Mouse (Mus musculus) heart, postnatal 0 days (tissue): ENCODE measurements at regions not wholly inside any gene's neighbourhood (a gene's known extent, or its start where the extent isn't known, plus 50 kb on each side); places are given as distances from the start of the nearest gene placed in this dataset.

Experiments
- ATAC-seq: fragments of 200-750 bp; cut with Nextera tagmentation; 2 replicates; pipeline ENCODE4 v1.8.0; 2017; ENCODE audit warnings: low read depth, moderate number of reproducible peaks, moderate library complexity; ENCODE audit not compliant: insufficient read depth
- DNase-seq: peaks from one replicate; pipeline ENCODE4 v3.0.0-alpha.2; 2016; ENCODE audit warnings: low spot score
- H3K27ac ChIP-seq: fragments of 300-500 bp; sonication (generic); 2 replicates; pipeline ENCODE4 v1.5.1; 2014; ENCODE audit warnings: low read depth, mild to moderate bottlenecking
- H3K27me3 ChIP-seq: fragments of 300-500 bp; sonication (generic); 2 replicates; pipeline ENCODE4 v1.6.1; 2014; ENCODE audit warnings: low read length, mixed read lengths; ENCODE audit not compliant: control insufficient read depth, insufficient read depth
- H3K36me3 ChIP-seq: fragments of 300-500 bp; sonication (generic); replicated peaks from 2 replicates; pipeline ENCODE4 v1.6.1; 2014; ENCODE audit warnings: low read length, mixed read lengths; ENCODE audit not compliant: control insufficient read depth, insufficient read depth
- H3K4me1 ChIP-seq: fragments of 300-500 bp; sonication (generic); 2 replicates; pipeline ENCODE4 v1.6.1; 2014; ENCODE audit warnings: antibody characterized with exemption; ENCODE audit not compliant: control insufficient read depth, insufficient read depth
- H3K4me2 ChIP-seq: fragments of 300-500 bp; sonication (generic); 2 replicates; pipeline ENCODE4 v1.6.1; 2014; ENCODE audit warnings: low read depth, mild to moderate bottlenecking, low read length, moderate library complexity
- H3K4me3 ChIP-seq: fragments of 300-500 bp; sonication (generic); 2 replicates; pipeline ENCODE4 v1.5.1; 2014; ENCODE audit warnings: low read depth, low read length
- H3K9ac ChIP-seq: fragments of 300-500 bp; sonication (generic); replicated peaks from 2 replicates; pipeline ENCODE4 v1.6.1; 2014; ENCODE audit warnings: low read depth, low read length, mixed read lengths
- H3K9me3 ChIP-seq: fragments of 300-500 bp; sonication (generic); replicated peaks from 2 replicates; pipeline ENCODE4 v1.6.1; 2016; ENCODE audit warnings: low read length; ENCODE audit not compliant: control insufficient read depth
- CTCF ChIP-seq: IDR thresholded peaks from 2 replicates; pipeline ENCODE4 v1.5.1; 2016; ENCODE audit warnings: antibody characterized with exemption, control low read depth, low read depth
- EP300 ChIP-seq: IDR thresholded peaks from 2 replicates; pipeline ENCODE4 v1.6.1; 2016; ENCODE audit warnings: antibody characterized with exemption, low read depth
- WGBS: fragments of 180-500 bp; shearing (Covaris S2); extraction: QIAGEN DNeasy Blood & Tissue Kit; methylation state at CpG from one replicate; pipeline ENCODE4 v1.1.7; 2014; 5-methylcytosine and 5-hydroxymethylcytosine counted together

GRCm38 (mm10) chr8:26304566-26304965 is 185.2 kb downstream of the Gm45692 start:
- Histone ChIP-seq H3K9me3 (no peaks in the 10 kb centered on the region), H3K4me1 (no peaks in the 10 kb centered on the region), H3K27ac (no peak overlapping the region), H3K4me3 (no peak overlapping the region), H3K36me3 (no peaks in the 10 kb centered on the region), H3K4me2 (no peak overlapping the region), H3K9ac (no peak overlapping the region), H3K27me3 (0 out of 2 replicates have a peak, but pooled peaks cover 5% of the 10 kb centered on the region)
- no peak for TF ChIP-seq CTCF
- no peak for TF ChIP-seq EP300
- ATAC-seq: no peak
- no peak for DNase-seq
- WGBS: 69% methylated on average over 6 of the region's 6 CpGs

- no peaks in the 10 kb centered on the region for H3K9me3 ChIP-seq
- WGBS: 76% methylated on average over 18 of the region's 18 CpGs
- no peak overlapping the region for H3K9ac ChIP-seq
- no peaks in the 10 kb centered on the region for H3K4me1 ChIP-seq
- H3K27me3 ChIP-seq: 0 out of 2 replicates have a peak, but pooled peaks cover 4% of the 10 kb centered on the region
- no peak overlapping the region for H3K4me3 ChIP-seq
- no peak overlapping the region for H3K4me2 ChIP-seq
- TF ChIP-seq EP300: no peak
- no peak for TF ChIP-seq CTCF
- no peak for ATAC-seq
- no peak overlapping the region for H3K27ac ChIP-seq
- no peak for DNase-seq
- no peaks in the 10 kb centered on the region for H3K36me3 ChIP-seq
These were observed 185.9 kb downstream of the Gm45692 start for GRCm38 (mm10) chr8:26305061-26305879.

GRCm38 (mm10) chr8:26308121-26308641 is 188.8 kb downstream of the Gm45692 start:
- no peak for TF ChIP-seq CTCF
- no peak for TF ChIP-seq EP300
- H3K27me3 ChIP-seq: no peaks in the 10 kb centered on the region
- H3K9ac ChIP-seq: no peak overlapping the region
- no peak overlapping the region for H3K4me2 ChIP-seq
- no peak overlapping the region for H3K4me3 ChIP-seq
- no peaks in the 10 kb centered on the region for H3K36me3 ChIP-seq
- H3K4me1 ChIP-seq: no peaks in the 10 kb centered on the region
- WGBS: 54% methylated on average over 15 of the region's 15 CpGs
- no peaks in the 10 kb centered on the region for H3K9me3 ChIP-seq
- DNase-seq: no peak
- H3K27ac ChIP-seq: no peak overlapping the region
- ATAC-seq: no peak

- TF ChIP-seq CTCF: no peak
- TF ChIP-seq EP300: no peak
These were observed 190.4 kb downstream of the Gm45692 start for GRCm38 (mm10) chr8:26309764-26310163.

GRCm38 (mm10) chr8:26323606-26324350 is 204.4 kb downstream of the Gm45692 start:
- no peak for TF ChIP-seq EP300
- no peak for TF ChIP-seq CTCF
- no peak for ATAC-seq
- 85% methylated on average over 12 of the region's 12 CpGs for WGBS

More at GRCm38 (mm10) chr8:26309764-26310163, 190.4 kb downstream of the Gm45692 start:
- no peak for ATAC-seq
- Histone ChIP-seq H3K4me2 (no peak overlapping the region), H3K27me3 (no peaks in the 10 kb centered on the region), H3K4me1 (no peaks in the 10 kb centered on the region), H3K36me3 (no peaks in the 10 kb centered on the region), H3K4me3 (no peak overlapping the region), H3K9me3 (no peaks in the 10 kb centered on the region), H3K27ac (no peak overlapping the region), H3K9ac (no peak overlapping the region)
- no peak for DNase-seq
- WGBS: 74% methylated on average over 6 of the region's 6 CpGs

More at GRCm38 (mm10) chr8:26323606-26324350, 204.4 kb downstream of the Gm45692 start:
- Histone ChIP-seq H3K27me3 (no peaks in the 10 kb centered on the region), H3K9ac (no peak overlapping the region), H3K27ac (no peak overlapping the region), H3K4me1 (no peaks in the 10 kb centered on the region), H3K4me3 (no peak overlapping the region), H3K9me3 (no peaks in the 10 kb centered on the region), H3K36me3 (no peaks in the 10 kb centered on the region), H3K4me2 (no peak overlapping the region)
- DNase-seq: no peak
